Mouse (Mus musculus): ENCODE data around the gene Tnni3k. TPM values are rescaled to one million over a fixed set of nuclear protein-coding genes. Genes with fewer than 3 reads are reported as not detected.

Gene Tnni3k
- polyA plus RNA-seq (2016; fragmentation: Nextera tagmentation; extraction: Ambion mirVana): 14.2 and 34.0 TPM in 2 replicates

- Histone ChIP-seq H3K36me3 (no peaks in the 10 kb centered on the region), H3K4me1 (no peaks in the 10 kb centered on the region; the same call in 1 of the 2 replicates), H3K4me3 (peak within 1 kb of the TSS; percentile 44), H3K27ac (peak within 1 kb of the TSS; percentile 83), H3K9me3 (no peaks in the 10 kb centered on the region), H3K27me3 (ENCODE audit: insufficient read depth, poor library complexity, severe bottlenecking) (no peaks in the 10 kb centered on the region)
- 33% methylated on average over 6 of the region's 6 CpGs for WGBS
- no peak for DNase-seq (ENCODE audit: low spot score)
These were observed at the start of gene Tnni3k for GRCm38 (mm10) chr3:155055231-155055916. Tnni3k (minus strand) TSS chr3:155055407.

- H3K4me1 ChIP-seq: no peaks in the 10 kb centered on the region
- DNase-seq (ENCODE audit: low spot score): no peak
- no peaks in the 10 kb centered on the region for H3K27me3 ChIP-seq (ENCODE audit: insufficient read depth, poor library complexity, severe bottlenecking)
- H3K4me3 ChIP-seq: no peak overlapping the region
- 83% methylated on average over 1 of the region's 1 CpGs for WGBS
- no peaks in the 10 kb centered on the region for H3K9me3 ChIP-seq
- H3K36me3 ChIP-seq: no peaks in the 10 kb centered on the region
- H3K27ac ChIP-seq: no peak overlapping the region
These were observed 44.1 kb upstream of the Tnni3k start for GRCm38 (mm10) chr3:155099266-155099665.

- Histone ChIP-seq H3K9me3 (no peaks in the 10 kb centered on the region), H3K4me1 (0 out of 2 replicates have a peak, but pooled peaks cover 3% of the 10 kb centered on the region), H3K4me3 (peak within 1 kb of the TSS; percentile 74), H3K27ac (peak within 1 kb of the TSS; percentile 90), H3K36me3 (0 out of 2 replicates have a peak, but pooled peaks cover 3% of the 10 kb centered on the region), H3K27me3 (ENCODE audit: insufficient read depth, poor library complexity, severe bottlenecking) (no peaks in the 10 kb centered on the region)
- WGBS: under 1% methylated on average over 44 of the region's 47 CpGs
- DNase-seq (ENCODE audit: low spot score): peak; percentile 97
These were observed 38.1 kb upstream of the Tnni3k start, which contains the start of the genes Fpgt and Lrriq3 for GRCm38 (mm10) chr3:155093116-155093956. Fpgt (minus strand) TSS chr3:155093403. Lrriq3 (plus strand) TSS chr3:155093434.

DNA sequence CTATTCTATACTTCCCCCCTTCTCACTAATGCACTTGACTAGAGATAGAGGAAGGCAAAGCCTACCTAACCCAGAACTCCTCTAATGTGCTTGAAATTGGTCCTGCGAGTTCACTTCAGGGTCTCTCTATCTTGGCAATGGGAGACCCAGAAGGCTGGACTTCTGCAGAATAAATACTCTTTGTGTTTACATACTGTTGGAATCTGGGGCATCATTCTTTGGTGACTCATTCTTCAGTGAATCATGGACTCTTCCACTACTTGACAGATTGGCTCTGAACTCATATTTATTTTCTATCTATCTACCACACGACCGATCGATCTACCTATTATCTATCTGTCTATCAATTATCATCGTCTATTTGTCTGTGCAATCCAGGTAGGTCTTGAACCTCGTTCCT, 36.9 kb upstream of the Tnni3k start:
- H3K4me1 ChIP-seq: 0 out of 2 replicates have a peak, but pooled peaks cover 3% of the 10 kb centered on the region
- no peak for DNase-seq (ENCODE audit: low spot score)
- no peaks in the 10 kb centered on the region for H3K27me3 ChIP-seq (ENCODE audit: insufficient read depth, poor library complexity, severe bottlenecking)
- H3K27ac ChIP-seq: no peak overlapping the region
- H3K36me3 ChIP-seq: peaks cover 11% of the 10 kb centered on the region
- peak overlapping the region; percentile 74 for H3K4me3 ChIP-seq
- no peaks in the 10 kb centered on the region for H3K9me3 ChIP-seq
- 89% methylated on average over 6 of the region's 6 CpGs for WGBS

DNA sequence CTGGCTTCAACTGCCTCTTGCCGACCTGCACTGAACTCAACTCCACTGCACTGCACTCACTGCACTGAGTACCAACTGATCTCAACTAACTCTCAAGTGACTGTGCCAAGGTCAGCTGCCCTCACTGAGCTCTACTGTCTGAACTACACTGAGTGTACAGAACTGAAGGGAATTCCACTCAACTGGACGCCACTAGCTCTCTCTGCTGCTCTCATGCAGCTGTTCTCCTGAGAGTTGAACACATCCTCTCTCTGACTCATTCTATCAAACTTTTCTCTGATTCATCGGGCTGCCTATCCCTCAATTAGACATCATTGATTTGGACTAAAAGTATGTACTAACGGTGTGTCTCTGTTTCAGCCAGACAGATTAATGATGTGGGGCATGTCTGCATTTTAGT, 22.7 kb upstream of the Tnni3k start:
- no peaks in the 10 kb centered on the region for H3K4me1 ChIP-seq
- H3K27me3 ChIP-seq (ENCODE audit: insufficient read depth, poor library complexity, severe bottlenecking): no peaks in the 10 kb centered on the region
- no peaks in the 10 kb centered on the region for H3K9me3 ChIP-seq
- no peaks in the 10 kb centered on the region for H3K36me3 ChIP-seq
- no peak overlapping the region for H3K27ac ChIP-seq
- no peak for DNase-seq (ENCODE audit: low spot score)
- no peak overlapping the region for H3K4me3 ChIP-seq
- WGBS: 77% methylated on average over 4 of the region's 4 CpGs

DNA sequence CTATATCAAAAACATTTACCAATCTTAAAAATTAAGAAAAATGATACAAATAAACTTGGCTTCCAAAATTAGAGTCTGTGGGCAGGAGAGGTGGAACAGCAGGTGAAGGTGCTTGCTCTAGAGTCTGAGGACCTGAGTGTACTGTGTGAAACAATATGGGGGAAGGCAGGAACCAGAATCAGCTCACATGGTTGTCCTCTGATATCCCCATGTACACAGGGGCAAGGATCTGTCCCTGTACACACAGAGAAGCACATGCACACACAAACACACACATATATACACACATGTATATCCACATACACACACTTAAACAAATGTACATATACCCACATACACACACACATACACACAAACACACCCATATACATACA, 4.2 kb upstream of the Tnni3k start:
- DNase-seq (ENCODE audit: low spot score): no peak
- Histone ChIP-seq H3K9me3 (no peaks in the 10 kb centered on the region), H3K4me1 (no peaks in the 10 kb centered on the region), H3K27ac (no peak overlapping the region), H3K4me3 (no peak overlapping the region), H3K36me3 (no peaks in the 10 kb centered on the region), H3K27me3 (ENCODE audit: insufficient read depth, poor library complexity, severe bottlenecking) (no peaks in the 10 kb centered on the region)

DNA sequence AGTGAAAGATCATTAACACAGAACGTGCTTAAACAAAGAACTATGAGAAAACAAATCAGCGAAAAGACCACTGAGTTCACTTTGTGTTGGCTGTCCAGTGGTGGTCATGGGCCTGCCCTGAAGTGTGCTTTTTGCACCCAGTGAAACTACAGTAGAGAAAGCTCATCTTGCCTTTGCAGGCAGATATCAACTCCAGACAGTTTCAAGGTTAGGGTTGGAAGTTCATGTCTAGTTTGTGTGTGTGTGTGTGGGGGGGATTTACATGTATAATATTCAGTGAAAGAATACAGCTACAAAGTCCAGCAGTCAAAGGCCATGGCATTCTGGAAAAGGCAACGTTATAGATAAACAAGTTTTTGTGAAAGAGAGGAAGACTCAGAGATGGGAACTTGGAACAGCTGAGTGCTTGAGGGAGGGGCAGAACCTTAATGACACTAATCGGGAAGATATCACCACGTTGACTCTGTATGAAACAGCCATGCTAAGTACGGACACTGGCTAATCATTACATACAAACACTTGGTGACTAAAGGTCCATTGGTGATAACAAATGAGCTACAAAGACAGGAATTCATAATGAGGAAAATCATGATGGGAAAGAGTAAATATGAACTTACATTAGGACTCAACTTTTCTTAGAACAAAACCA, 3.7 kb upstream of the Tnni3k start:
- H3K4me3 ChIP-seq: no peak overlapping the region
- no peaks in the 10 kb centered on the region for H3K4me1 ChIP-seq
- 78% methylated on average over 6 of the region's 6 CpGs for WGBS
- no peak overlapping the region for H3K27ac ChIP-seq
- H3K9me3 ChIP-seq: no peaks in the 10 kb centered on the region
- DNase-seq (ENCODE audit: low spot score): no peak
- H3K36me3 ChIP-seq: no peaks in the 10 kb centered on the region
- H3K27me3 ChIP-seq (ENCODE audit: insufficient read depth, poor library complexity, severe bottlenecking): no peaks in the 10 kb centered on the region

GRCm38 (mm10) chr3:155057566-155057965, 2.4 kb upstream of the Tnni3k start:
- H3K36me3 ChIP-seq: no peaks in the 10 kb centered on the region
- no peaks in the 10 kb centered on the region; the same call in 1 of the 2 replicates for H3K4me1 ChIP-seq
- H3K27ac ChIP-seq: no peak overlapping the region
- no peak overlapping the region for H3K4me3 ChIP-seq
- H3K27me3 ChIP-seq (ENCODE audit: insufficient read depth, poor library complexity, severe bottlenecking): no peaks in the 10 kb centered on the region
- no peak for DNase-seq (ENCODE audit: low spot score)
- H3K9me3 ChIP-seq: no peaks in the 10 kb centered on the region

DNA sequence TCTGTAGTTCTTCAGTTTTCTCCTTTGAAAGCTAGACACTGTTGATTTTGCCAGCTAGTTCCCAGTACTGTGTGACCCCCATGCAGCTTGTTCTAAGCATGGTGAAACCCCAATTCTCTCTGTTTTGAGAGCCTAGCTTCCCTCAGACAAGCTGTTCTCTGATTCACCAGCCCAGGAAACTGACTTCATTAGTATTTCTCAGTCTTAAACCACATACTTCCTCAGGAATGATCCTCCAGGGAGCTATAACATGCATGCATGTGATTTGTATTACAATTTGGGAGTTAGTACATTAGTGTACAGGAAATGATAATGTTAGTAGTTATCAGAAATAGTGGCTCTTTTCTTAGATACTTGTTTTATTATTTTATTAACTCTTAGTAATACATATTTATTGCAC, 1.4 kb upstream of the Tnni3k start:
- no peaks in the 10 kb centered on the region for H3K27me3 ChIP-seq (ENCODE audit: insufficient read depth, poor library complexity, severe bottlenecking)
- no peaks in the 10 kb centered on the region for H3K36me3 ChIP-seq
- no peaks in the 10 kb centered on the region for H3K9me3 ChIP-seq
- no peaks in the 10 kb centered on the region; the same call in 1 of the 2 replicates for H3K4me1 ChIP-seq
- no peak overlapping the region for H3K4me3 ChIP-seq
- DNase-seq (ENCODE audit: low spot score): no peak
- H3K27ac ChIP-seq: peak overlapping the region; percentile 16; the same call in 1 of the 2 replicates

DNA sequence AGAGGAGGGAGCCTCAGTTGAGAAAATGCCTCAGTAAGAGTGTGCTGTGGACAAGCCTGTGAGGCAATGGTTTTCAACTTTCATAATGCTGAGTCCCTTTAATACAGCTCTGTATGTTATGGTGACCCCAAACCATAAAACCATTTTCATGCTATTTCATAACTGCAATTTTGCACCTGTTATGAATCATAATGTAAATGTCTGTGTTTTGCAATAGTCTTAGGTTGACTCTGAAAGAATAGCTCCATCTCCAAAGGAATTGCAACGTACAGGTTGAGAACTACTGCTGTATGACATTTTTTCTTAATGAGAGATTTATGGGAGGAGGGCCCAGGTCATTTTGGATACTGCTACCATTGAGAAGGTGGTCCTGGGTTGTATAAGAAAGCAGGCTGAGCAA, 2.0 kb downstream of the Tnni3k start:
- H3K4me3 ChIP-seq: no peak overlapping the region; the same call in 1 of the 2 replicates
- DNase-seq (ENCODE audit: low spot score): no peak
- 72% methylated on average over 1 of the region's 1 CpGs for WGBS
- no peaks in the 10 kb centered on the region for H3K9me3 ChIP-seq
- H3K27ac ChIP-seq: no peak overlapping the region
- H3K27me3 ChIP-seq (ENCODE audit: insufficient read depth, poor library complexity, severe bottlenecking): no peaks in the 10 kb centered on the region
- H3K36me3 ChIP-seq: no peaks in the 10 kb centered on the region
- no peaks in the 10 kb centered on the region; the same call in 1 of the 2 replicates for H3K4me1 ChIP-seq

GRCm38 (mm10) chr3:155052021-155052420, 3.2 kb downstream of the Tnni3k start:
- no peaks in the 10 kb centered on the region for H3K27me3 ChIP-seq (ENCODE audit: insufficient read depth, poor library complexity, severe bottlenecking)
- H3K36me3 ChIP-seq: no peaks in the 10 kb centered on the region
- H3K27ac ChIP-seq: no peak overlapping the region
- H3K4me1 ChIP-seq: no peaks in the 10 kb centered on the region; the same call in 1 of the 2 replicates
- no peak overlapping the region for H3K4me3 ChIP-seq
- no peak for DNase-seq (ENCODE audit: low spot score)
- H3K9me3 ChIP-seq: no peaks in the 10 kb centered on the region

GRCm38 (mm10) chr3:155039012-155039836, 16.0 kb downstream of the Tnni3k start:
- H3K36me3 ChIP-seq: peaks cover 13% of the 10 kb centered on the region; the same call in 1 of the 2 replicates
- H3K27me3 ChIP-seq (ENCODE audit: insufficient read depth, poor library complexity, severe bottlenecking): no peaks in the 10 kb centered on the region
- H3K4me3 ChIP-seq: no peak overlapping the region
- peaks cover 8% of the 10 kb centered on the region for H3K4me1 ChIP-seq
- peak overlapping the region; percentile 67; the same call in 1 of the 2 replicates for H3K27ac ChIP-seq
- DNase-seq (ENCODE audit: low spot score): no peak
- H3K9me3 ChIP-seq: no peaks in the 10 kb centered on the region
- 19% methylated on average over 1 of the region's 1 CpGs for WGBS

Measured in heart, embryonic 10.5 days (tissue).